Mouse (Mus musculus): ENCODE data around the gene Fstl3. TPM values are rescaled to one million over a fixed set of nuclear protein-coding genes. Genes with fewer than 3 reads are reported as not detected.
"Not testable (repeated sequence)": the region's sequence is repeated elsewhere in the genome, so short reads cannot be mapped to it uniquely, and the experiment has no call there.

Fstl3 gene
- polyA plus RNA-seq, 1 experiment from 2014 or later: 1.5 TPM

DNA sequence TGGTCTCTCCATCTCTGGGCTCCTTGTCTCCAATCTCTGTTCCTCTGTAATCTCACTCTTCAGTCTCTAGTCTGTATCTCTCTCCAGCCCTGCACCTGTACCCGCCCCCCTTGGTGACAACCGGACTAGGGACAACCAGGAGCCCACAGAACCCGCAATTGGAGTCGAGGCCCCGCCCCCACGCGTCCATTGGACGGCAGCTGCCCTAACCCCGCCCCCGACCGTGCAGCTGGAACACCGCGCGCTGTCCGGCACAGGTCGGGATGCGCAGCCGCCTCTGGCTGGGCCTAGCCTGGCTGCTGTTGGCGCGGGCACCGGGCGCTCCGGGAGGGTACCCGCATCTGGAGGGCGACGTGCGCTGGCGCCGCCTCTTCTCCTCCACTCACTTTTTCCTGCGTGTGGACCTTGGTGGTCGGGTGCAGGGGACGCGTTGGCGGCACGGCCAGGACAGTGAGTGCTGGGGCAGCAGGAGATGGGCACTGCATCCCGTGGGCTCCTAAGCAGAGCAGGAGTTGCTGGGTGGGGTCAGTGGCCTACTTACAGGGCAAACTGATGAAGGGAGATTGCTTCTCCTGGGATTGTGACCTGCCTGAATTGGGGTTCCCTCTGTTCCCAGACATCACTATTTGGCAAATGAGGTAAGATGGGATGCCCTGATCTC lies 22.1 kb upstream of the Fstl3 start, which contains the start of gene Fgf22:
Gene Fgf22 (plus strand): TSS at position 221 of the 661 bp plus-strand sequence.
- Histone ChIP-seq H3K4me1 (replicated peaks; ENCODE audit: control insufficient read depth, insufficient read depth, low read length) (0 out of 2 replicates have a peak, but pooled peaks cover 2% of the 10 kb centered on the region), H3K27me3 (ENCODE audit: control insufficient read depth, insufficient read depth, low read length) (no peaks in the 10 kb centered on the region), H3K9ac (ENCODE audit: low read depth, low read length) (peak within 1 kb of the TSS; percentile 53), H3K27ac (ENCODE audit: low read depth, low read length) (no peak within 1 kb of the TSS), H3K36me3 (ENCODE audit: control insufficient read depth, insufficient read depth, low read length) (peaks cover 5% of the 10 kb centered on the region), H3K4me3 (ENCODE audit: low read depth, low read length) (peak within 1 kb of the TSS; percentile 29), H3K4me2 (replicated peaks; ENCODE audit: low read depth, low read length) (peak within 1 kb of the TSS; percentile 71), H3K9me3 (ENCODE audit: control insufficient read depth, low read length) (no peaks in the 10 kb centered on the region)
- peak; percentile 82 for DNase-seq (ENCODE audit: low spot score)
- ATAC-seq (ENCODE audit: low FRiP score): peak; percentile 88
- 1% methylated on average over 36 of the region's 36 CpGs for WGBS

DNA sequence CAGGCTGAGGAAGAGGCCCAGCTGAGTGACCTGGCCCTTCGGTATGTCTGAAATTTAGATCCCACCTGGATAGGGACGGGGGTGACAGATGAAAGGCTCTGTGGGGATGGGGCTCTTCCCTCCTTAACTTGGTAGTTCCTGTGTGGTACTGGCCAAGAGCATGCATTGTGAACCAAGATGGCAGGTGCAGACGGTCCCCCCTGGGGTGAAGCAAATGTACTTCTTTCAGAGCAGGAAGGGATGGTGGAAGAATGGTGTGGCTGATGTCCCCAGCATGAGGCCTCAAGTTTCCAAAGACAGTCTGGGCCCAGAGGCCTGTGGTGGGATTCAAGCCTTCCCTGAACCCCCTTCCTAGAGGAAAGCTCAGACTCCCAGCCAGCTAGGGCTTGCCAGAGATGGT lies 21.2 kb upstream of the Fstl3 start:
- WGBS: 74% methylated on average over 3 of the region's 3 CpGs
- no peak overlapping the region for H3K27ac ChIP-seq (ENCODE audit: low read depth, low read length)
- H3K4me1 ChIP-seq (replicated peaks; ENCODE audit: control insufficient read depth, insufficient read depth, low read length): 0 out of 2 replicates have a peak, but pooled peaks cover 2% of the 10 kb centered on the region
- H3K27me3 ChIP-seq (ENCODE audit: control insufficient read depth, insufficient read depth, low read length): no peaks in the 10 kb centered on the region
- H3K36me3 ChIP-seq (ENCODE audit: control insufficient read depth, insufficient read depth, low read length): peaks cover 9% of the 10 kb centered on the region
- DNase-seq (ENCODE audit: low spot score) (no peak), ATAC-seq (ENCODE audit: low FRiP score) (no peak)
- no peak overlapping the region for H3K4me2 ChIP-seq (replicated peaks; ENCODE audit: low read depth, low read length)
- no peak overlapping the region for H3K4me3 ChIP-seq (ENCODE audit: low read depth, low read length)
- no peaks in the 10 kb centered on the region for H3K9me3 ChIP-seq (ENCODE audit: control insufficient read depth, low read length)
- H3K9ac ChIP-seq (ENCODE audit: low read depth, low read length): no peak overlapping the region

DNA sequence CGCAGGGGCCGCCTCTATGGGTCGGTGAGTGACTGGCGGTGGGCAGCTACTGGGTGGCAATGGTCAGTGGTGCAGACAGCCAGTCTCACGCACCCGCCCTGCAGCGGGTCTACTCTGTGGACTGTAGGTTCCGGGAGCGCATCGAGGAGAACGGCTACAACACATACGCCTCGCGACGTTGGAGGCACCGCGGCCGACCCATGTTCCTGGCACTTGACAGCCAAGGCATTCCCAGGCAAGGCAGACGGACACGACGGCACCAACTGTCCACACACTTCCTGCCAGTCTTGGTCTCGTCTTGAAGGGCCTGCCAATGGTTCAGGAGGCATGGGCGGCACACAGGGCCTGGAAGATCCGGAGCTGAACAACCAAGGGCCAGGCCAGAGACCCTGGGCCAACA lies 20.4 kb upstream of the Fstl3 start:
- H3K9me3 ChIP-seq (ENCODE audit: control insufficient read depth, low read length): no peaks in the 10 kb centered on the region
- H3K4me2 ChIP-seq (replicated peaks; ENCODE audit: low read depth, low read length): no peak overlapping the region
- 90% methylated on average over 24 of the region's 24 CpGs for WGBS
- no peaks in the 10 kb centered on the region for H3K27me3 ChIP-seq (ENCODE audit: control insufficient read depth, insufficient read depth, low read length)
- no peak overlapping the region for H3K4me3 ChIP-seq (ENCODE audit: low read depth, low read length)
- H3K9ac ChIP-seq (ENCODE audit: low read depth, low read length): no peak overlapping the region
- no peak for DNase-seq (ENCODE audit: low spot score)
- H3K4me1 ChIP-seq (replicated peaks; ENCODE audit: control insufficient read depth, insufficient read depth, low read length): 0 out of 2 replicates have a peak, but pooled peaks cover 2% of the 10 kb centered on the region
- peaks cover 15% of the 10 kb centered on the region for H3K36me3 ChIP-seq (ENCODE audit: control insufficient read depth, insufficient read depth, low read length)
- ATAC-seq (ENCODE audit: low FRiP score): no peak
- H3K27ac ChIP-seq (ENCODE audit: low read depth, low read length): no peak overlapping the region

DNA sequence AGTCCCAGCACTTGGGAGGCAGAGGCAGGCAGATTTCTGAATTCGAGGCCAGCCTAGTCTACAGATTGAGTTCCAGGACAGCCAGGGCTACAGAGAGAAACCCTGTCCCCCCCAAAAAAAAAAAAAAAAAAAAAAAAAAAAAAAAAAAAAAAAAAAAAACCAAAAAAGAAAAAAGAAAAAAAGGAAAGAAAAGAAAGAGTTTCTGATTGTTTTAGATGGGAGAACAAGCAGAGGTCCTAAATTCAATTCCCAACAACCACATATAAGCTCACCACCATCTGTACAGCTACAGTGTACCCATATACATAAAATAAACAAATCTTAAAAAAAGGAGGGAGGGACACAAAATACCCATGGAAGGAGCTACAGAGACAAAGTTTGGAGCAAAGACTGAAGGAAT lies 17.4 kb upstream of the Fstl3 start:
- ATAC-seq (ENCODE audit: low FRiP score); H3K4me3 ChIP-seq (ENCODE audit: low read depth, low read length); H3K4me2 ChIP-seq (replicated peaks; ENCODE audit: low read depth, low read length); H3K9me3 ChIP-seq (ENCODE audit: control insufficient read depth, low read length); H3K27me3 ChIP-seq (ENCODE audit: control insufficient read depth, insufficient read depth, low read length); DNase-seq (ENCODE audit: low spot score); H3K9ac ChIP-seq (ENCODE audit: low read depth, low read length); H3K27ac ChIP-seq (ENCODE audit: low read depth, low read length); H3K4me1 ChIP-seq (replicated peaks; ENCODE audit: control insufficient read depth, insufficient read depth, low read length): not testable (repeated sequence)
- peaks cover 15% of the 10 kb centered on the region for H3K36me3 ChIP-seq (ENCODE audit: control insufficient read depth, insufficient read depth, low read length)
- 100% methylated on average over 1 of the region's 1 CpGs for WGBS

DNA sequence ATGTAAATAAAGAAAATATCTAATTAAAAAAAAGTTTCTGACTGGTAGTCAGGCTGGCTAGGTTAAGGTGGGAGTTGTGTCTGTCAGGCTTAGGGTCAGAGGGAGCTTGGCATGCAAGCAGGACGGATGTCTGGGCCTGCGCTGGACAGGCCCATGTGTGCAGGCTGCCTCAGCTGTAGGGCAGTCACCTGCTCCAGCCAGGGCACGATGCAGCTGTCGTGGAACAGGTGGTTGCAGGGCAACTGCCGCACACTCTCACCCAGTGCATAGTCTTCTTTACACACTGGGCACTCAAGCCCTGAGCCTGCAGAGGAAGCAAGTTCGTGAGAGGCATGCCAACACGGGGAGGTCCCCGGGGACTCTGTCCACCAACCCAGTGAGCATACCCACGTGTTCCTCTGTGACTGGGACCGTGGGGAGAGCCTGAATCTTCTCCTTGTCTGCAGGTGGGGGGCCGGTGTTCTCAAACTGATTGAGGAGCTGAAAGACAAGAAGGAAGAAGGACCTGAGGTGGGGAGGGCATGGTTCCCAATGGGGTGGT lies 16.4 kb upstream of the Fstl3 start:
- no peaks in the 10 kb centered on the region for H3K27me3 ChIP-seq (ENCODE audit: control insufficient read depth, insufficient read depth, low read length)
- H3K4me3 ChIP-seq (ENCODE audit: low read depth, low read length): no peak overlapping the region
- 96% methylated on average over 11 of the region's 11 CpGs for WGBS
- H3K4me2 ChIP-seq (replicated peaks; ENCODE audit: low read depth, low read length): no peak overlapping the region
- no peaks in the 10 kb centered on the region for H3K9me3 ChIP-seq (ENCODE audit: control insufficient read depth, low read length)
- H3K9ac ChIP-seq (ENCODE audit: low read depth, low read length): no peak overlapping the region
- H3K4me1 ChIP-seq (replicated peaks; ENCODE audit: control insufficient read depth, insufficient read depth, low read length): peaks cover 5% of the 10 kb centered on the region
- H3K27ac ChIP-seq (ENCODE audit: low read depth, low read length): no peak overlapping the region
- DNase-seq (ENCODE audit: low spot score) (no peak), ATAC-seq (ENCODE audit: low FRiP score) (no peak)
- peaks cover 15% of the 10 kb centered on the region for H3K36me3 ChIP-seq (ENCODE audit: control insufficient read depth, insufficient read depth, low read length)

DNA sequence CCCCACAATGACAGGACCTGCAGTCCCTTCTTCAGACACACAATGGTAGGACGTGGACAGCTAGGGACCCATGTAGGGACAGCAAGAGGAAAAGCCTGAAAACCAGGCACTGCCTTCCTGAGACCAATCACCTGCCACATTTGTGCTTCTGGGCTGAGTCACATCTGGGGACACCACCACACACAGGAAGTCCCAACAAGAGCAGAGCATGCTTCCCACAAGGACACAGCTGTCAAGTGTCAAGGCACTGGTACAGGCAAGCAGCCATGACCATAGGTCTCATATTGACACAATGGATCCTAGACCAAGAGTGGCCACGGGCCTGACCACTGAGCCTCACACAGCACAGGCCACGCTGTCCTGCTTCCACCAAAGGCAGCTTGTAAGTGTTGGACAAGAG lies 14.2 kb upstream of the Fstl3 start:
- ATAC-seq (ENCODE audit: low FRiP score): no peak

DNA sequence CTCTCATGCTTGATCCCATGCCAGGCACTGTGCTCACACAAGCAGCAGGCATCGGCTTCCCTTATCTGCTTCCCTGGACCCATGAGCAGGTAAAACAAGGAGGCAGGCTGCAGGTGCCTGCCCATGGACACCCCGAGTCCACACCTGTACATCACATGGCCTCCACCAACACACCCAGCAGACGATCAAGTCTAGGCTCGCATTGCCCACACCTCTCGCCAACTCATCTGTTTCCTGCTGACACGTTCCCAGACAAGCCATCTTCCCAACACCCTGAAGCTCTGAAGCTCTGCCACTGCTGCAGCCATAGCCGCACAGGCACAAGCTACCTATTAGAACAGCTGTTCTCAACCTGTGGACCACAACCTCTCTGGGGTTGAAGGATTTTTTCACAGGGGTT lies 12.8 kb upstream of the Fstl3 start:
- Histone ChIP-seq H3K27me3 (ENCODE audit: control insufficient read depth, insufficient read depth, low read length) (no peaks in the 10 kb centered on the region), H3K4me1 (replicated peaks; ENCODE audit: control insufficient read depth, insufficient read depth, low read length) (peaks cover 12% of the 10 kb centered on the region), H3K4me3 (ENCODE audit: low read depth, low read length) (no peak overlapping the region), H3K36me3 (ENCODE audit: control insufficient read depth, insufficient read depth, low read length) (peaks cover 10% of the 10 kb centered on the region; the same call in 1 of the 2 replicates), H3K9ac (ENCODE audit: low read depth, low read length) (no peak overlapping the region), H3K9me3 (ENCODE audit: control insufficient read depth, low read length) (no peaks in the 10 kb centered on the region), H3K4me2 (replicated peaks; ENCODE audit: low read depth, low read length) (no peak overlapping the region), H3K27ac (ENCODE audit: low read depth, low read length) (no peak overlapping the region)
- ATAC-seq (ENCODE audit: low FRiP score) (no peak), DNase-seq (ENCODE audit: low spot score) (no peak)
- 89% methylated on average over 7 of the region's 7 CpGs for WGBS

More for the DNA sequence above, 14.2 kb upstream of the Fstl3 start:
- H3K9me3 ChIP-seq (ENCODE audit: control insufficient read depth, low read length): no peaks in the 10 kb centered on the region
- no peak overlapping the region for H3K9ac ChIP-seq (ENCODE audit: low read depth, low read length)
- no peaks in the 10 kb centered on the region for H3K27me3 ChIP-seq (ENCODE audit: control insufficient read depth, insufficient read depth, low read length)
- no peak overlapping the region for H3K4me2 ChIP-seq (replicated peaks; ENCODE audit: low read depth, low read length)
- WGBS: 88% methylated on average over 3 of the region's 3 CpGs
- no peak overlapping the region for H3K27ac ChIP-seq (ENCODE audit: low read depth, low read length)
- DNase-seq (ENCODE audit: low spot score): no peak
- peaks cover 9% of the 10 kb centered on the region for H3K4me1 ChIP-seq (replicated peaks; ENCODE audit: control insufficient read depth, insufficient read depth, low read length)
- H3K4me3 ChIP-seq (ENCODE audit: low read depth, low read length): no peak overlapping the region
- peaks cover 15% of the 10 kb centered on the region for H3K36me3 ChIP-seq (ENCODE audit: control insufficient read depth, insufficient read depth, low read length)

DNA sequence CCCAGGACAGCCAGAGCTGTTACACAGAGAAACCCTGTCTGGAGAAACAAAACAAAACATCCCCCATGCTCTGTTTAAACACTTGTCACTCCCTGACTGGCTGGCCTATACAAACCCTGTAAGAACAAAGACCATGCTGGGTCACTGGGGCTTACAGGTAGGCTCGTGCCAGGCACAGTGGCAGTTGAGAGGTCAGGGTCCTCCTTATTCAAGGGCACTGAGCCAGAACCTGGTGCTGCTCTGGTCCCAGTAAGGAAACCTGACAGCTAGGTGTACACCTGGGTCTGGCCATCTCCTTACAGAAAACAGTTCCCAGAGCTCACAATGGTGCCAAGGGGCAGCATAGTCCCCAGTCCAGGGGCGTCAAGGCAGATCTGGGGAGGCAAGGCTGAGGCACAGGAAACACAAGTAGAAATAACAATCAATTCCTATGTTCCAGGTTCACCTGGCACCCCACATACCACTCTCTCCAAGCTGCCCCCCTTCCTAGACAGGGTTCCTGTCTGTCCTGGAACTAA lies 11.8 kb upstream of the Fstl3 start:
- H3K4me2 ChIP-seq (replicated peaks; ENCODE audit: low read depth, low read length): peak overlapping the region; percentile 75
- peaks cover 10% of the 10 kb centered on the region; the same call in 1 of the 2 replicates for H3K36me3 ChIP-seq (ENCODE audit: control insufficient read depth, insufficient read depth, low read length)
- no peaks in the 10 kb centered on the region for H3K27me3 ChIP-seq (ENCODE audit: control insufficient read depth, insufficient read depth, low read length)
- 60% methylated on average over 2 of the region's 2 CpGs for WGBS
- peaks cover 12% of the 10 kb centered on the region for H3K4me1 ChIP-seq (replicated peaks; ENCODE audit: control insufficient read depth, insufficient read depth, low read length)
- H3K4me3 ChIP-seq (ENCODE audit: low read depth, low read length): peak overlapping the region; percentile 91; the same call in 1 of the 2 replicates
- ATAC-seq (ENCODE audit: low FRiP score): no peak
- peak overlapping the region; percentile 96; the same call in 1 of the 2 replicates for H3K9ac ChIP-seq (ENCODE audit: low read depth, low read length)
- no peaks in the 10 kb centered on the region for H3K9me3 ChIP-seq (ENCODE audit: control insufficient read depth, low read length)
- H3K27ac ChIP-seq (ENCODE audit: low read depth, low read length): no peak overlapping the region
- no peak for DNase-seq (ENCODE audit: low spot score)

Data from hindbrain, embryonic 11.5 days (tissue).